Mouse (Mus musculus) c-Kit-negative CD71-positive TER-119-positive erythroid progenitor cells, embryonic 14.5 days (primary cell): ENCODE data around the gene Col27a1.

Experiments used
- DNase-seq: peaks from one replicate; pipeline ENCODE4 v3.0.0-alpha.2; 2013; ENCODE audit warnings: low read depth, low spot score

The Col27a1 gene

DNA sequence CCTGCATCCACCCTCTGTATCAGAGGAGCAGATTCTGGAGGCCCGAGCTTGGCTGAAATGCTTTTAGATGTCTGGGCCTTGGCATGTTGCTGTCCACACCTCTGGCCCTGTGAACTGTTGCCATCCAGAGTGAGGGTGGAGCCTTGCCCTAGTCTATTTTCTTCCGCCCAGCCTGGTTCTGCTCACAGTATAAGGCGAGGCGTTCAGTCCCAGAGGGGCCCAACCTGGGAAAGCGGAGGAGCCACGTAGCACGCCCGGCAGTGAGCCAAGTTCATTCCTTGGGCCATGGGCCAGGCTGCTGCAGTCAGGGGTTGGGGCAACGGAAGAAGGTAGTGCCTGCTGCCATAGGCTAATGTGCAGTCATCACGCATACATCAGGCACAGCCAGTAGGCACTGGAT is 46.7 kb downstream of the Col27a1 start:
- no peak for DNase-seq

DNA sequence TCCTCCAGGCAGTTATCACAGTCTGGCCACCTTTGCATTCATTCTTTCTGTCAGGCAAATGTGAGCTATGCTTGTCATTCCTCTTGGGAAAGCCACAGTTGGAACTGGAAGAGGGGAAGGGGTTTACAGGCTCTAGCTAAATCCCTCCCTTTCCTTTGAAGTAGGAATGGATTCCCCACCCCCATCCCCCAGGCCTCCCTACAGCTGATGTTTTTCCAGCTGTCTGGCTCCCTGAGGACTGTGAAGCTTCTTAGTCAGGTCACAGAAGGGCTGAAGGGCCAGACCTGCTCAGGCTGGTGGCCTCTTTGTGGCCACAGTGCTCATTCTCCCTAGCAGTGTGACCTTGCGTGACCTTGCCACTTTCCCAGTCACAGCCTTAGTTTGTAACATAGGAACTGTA is 49.1 kb downstream of the Col27a1 start:
- DNase-seq = no peak

- no peak for DNase-seq
These were observed 52.5 kb downstream of the Col27a1 start for GRCm38 (mm10) chr4:63266276-63266675.

DNA sequence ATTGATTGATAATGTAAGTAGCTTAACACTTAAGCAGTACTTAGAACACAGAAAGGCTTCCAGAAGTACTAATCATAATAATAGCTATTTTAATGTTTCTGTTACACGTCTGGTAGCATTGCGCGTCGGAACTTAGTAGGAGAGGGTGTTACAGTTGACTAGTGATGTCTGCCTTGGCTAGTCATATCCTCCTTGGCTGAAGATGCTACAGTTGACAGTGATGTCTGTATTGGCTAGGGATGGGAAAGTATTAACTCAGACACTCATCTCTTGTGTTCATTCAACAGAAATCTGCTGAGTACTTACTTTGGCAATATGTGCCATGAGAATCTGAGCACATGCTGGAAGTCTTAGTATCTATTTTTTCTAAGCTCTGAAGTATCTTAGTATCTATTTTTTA is 53.3 kb downstream of the Col27a1 start:
- DNase-seq = no peak

GRCm38 (mm10) chr4:63267586-63267985 is 53.8 kb downstream of the Col27a1 start:
- DNase-seq = no peak

GRCm38 (mm10) chr4:63268777-63269176 is 55.0 kb downstream of the Col27a1 start:
- no peak for DNase-seq

GRCm38 (mm10) chr4:63274516-63274915 is 60.7 kb downstream of the Col27a1 start:
- no peak for DNase-seq

DNA sequence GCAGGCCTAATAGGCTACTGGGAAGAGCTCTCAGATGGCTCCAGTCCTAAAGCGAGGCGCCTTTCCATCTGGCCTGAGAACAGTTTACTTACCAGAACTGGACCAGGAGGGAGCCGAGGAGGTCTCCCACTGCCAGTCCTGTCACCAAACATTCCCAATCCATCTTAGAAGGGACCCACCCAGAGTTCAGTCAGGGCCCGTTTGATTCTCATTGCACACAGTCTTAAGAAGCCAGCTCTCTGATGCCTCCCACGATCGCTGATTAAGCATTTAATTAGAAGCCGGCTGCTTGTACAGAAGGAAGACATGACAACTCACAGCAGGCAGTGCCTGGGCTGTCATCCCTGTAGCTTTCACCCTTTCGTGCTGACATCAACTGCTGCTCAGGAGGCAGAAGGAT is 61.4 kb downstream of the Col27a1 start:
- no peak for DNase-seq

- DNase-seq = no peak
These were observed 62.8 kb downstream of the Col27a1 start for GRCm38 (mm10) chr4:63276571-63276970.

- DNase-seq = no peak
These were observed 65.0 kb downstream of the Col27a1 start for GRCm38 (mm10) chr4:63278821-63279220.

- no peak for DNase-seq
These were observed 67.9 kb downstream of the Col27a1 start for GRCm38 (mm10) chr4:63281694-63282093.

GRCm38 (mm10) chr4:63283319-63283718 is 69.5 kb downstream of the Col27a1 start:
- DNase-seq = no peak

- DNase-seq = no peak
These were observed 72.2 kb downstream of the Col27a1 start for GRCm38 (mm10) chr4:63286034-63286433.

- no peak for DNase-seq
These were observed 74.7 kb downstream of the Col27a1 start for GRCm38 (mm10) chr4:63288497-63288896.

GRCm38 (mm10) chr4:63290081-63290480 is 76.3 kb downstream of the Col27a1 start:
- DNase-seq = no peak

DNA sequence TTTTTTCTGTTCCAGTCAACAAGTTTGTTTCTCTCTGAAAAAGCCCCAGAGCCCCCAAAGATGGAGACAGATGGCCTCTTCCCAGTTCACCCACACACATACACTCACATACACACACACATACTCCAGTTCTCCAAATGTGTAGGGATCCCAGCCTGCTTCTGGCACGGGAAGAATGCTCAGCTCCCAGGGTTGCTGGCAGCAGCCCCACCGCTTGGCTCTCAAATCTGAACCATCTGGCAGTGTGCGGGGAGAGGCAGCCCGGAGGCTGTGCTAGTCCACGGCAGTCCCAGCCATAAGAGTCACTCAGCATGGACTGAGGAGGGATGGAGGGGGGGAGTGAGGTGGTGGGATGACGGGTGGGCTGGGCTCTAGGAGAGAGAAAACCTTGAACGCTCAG is 77.3 kb downstream of the Col27a1 start:
- DNase-seq = no peak

- DNase-seq = no peak
These were observed 77.9 kb downstream of the Col27a1 start for GRCm38 (mm10) chr4:63291658-63292057.

GRCm38 (mm10) chr4:63295641-63296040 is 81.8 kb downstream of the Col27a1 start:
- no peak for DNase-seq

GRCm38 (mm10) chr4:63296263-63296662 is 82.5 kb downstream of the Col27a1 start:
- DNase-seq = no peak

DNA sequence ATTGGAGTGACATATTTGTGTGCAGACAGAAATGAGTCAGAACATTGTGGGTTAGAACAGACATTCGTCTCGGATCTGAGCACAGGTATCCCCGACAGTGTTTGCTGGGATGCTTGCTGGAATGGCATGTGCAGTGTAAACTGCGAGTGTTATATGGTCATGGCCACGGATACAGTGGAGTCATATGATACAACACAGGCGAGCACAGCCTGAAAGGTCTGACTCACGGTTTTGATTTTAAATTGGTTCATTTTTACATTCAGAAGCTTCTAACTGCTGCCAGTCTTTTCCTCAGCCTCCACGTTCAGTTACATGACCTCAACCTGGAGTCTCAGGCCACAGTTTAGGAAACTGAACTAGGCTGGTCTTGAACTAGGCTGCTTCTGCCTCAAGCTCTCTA is 83.1 kb downstream of the Col27a1 start:
- no peak for DNase-seq

- DNase-seq = no peak
These were observed 84.4 kb downstream of the Col27a1 start for GRCm38 (mm10) chr4:63298191-63298590.

- no peak for DNase-seq
These were observed 88.8 kb downstream of the Col27a1 start for GRCm38 (mm10) chr4:63302641-63303040.

- DNase-seq = peak; percentile 35
These were observed 93.6 kb downstream of the Col27a1 start for GRCm38 (mm10) chr4:63307175-63308062.

- no peak for DNase-seq
These were observed 94.5 kb downstream of the Col27a1 start for GRCm38 (mm10) chr4:63308316-63308715.
